Mouse (Mus musculus) MEL (cell line): ENCODE results near the gene Gabbr2.

Experiments
- BHLHE40 ChIP-seq: IDR thresholded peaks from 2 replicates; pipeline ENCODE4 v1.6.1; 2012; ENCODE audit warnings: low read depth, mild to moderate bottlenecking, inconsistent platforms, low read length, improper control_type of control experiment, borderline replicate concordance
- CHD2 ChIP-seq: IDR thresholded peaks from 2 replicates; pipeline ENCODE4 v1.6.1; 2011; ENCODE audit warnings: low read length, improper control_type of control experiment
- CTCF ChIP-seq, 3 experiments: IDR thresholded peaks in 2 of 3; conservative IDR thresholded peaks in 1 of 3; 2 replicates each; pipeline ENCODE4 v1.5.1; 2011 to 2012; ENCODE audit warnings: low read length in 3 of 3, low read depth in 2 of 3, mild to moderate bottlenecking in 2 of 3, improper control_type of control experiment in 1 of 3, inconsistent platforms in 1 of 3, mixed read lengths in 1 of 3, moderate library complexity in 1 of 3; ENCODE audit not compliant: control insufficient read depth in 1 of 3, insufficient read depth in 1 of 3, poor library complexity in 1 of 3, severe bottlenecking in 1 of 3
- ELF1 ChIP-seq: IDR thresholded peaks from 2 replicates; pipeline ENCODE4 v1.6.1; 2014; ENCODE audit warnings: low read depth, mild to moderate bottlenecking, inconsistent platforms, low read length, improper control_type of control experiment, moderate library complexity
- GATA1 ChIP-seq: IDR thresholded peaks from 2 replicates; pipeline ENCODE4 v1.6.1; 2011; ENCODE audit warnings: low read depth, low read length, improper control_type of control experiment
- HCFC1 ChIP-seq: IDR thresholded peaks from 2 replicates; pipeline ENCODE4 v1.6.1; 2012; ENCODE audit warnings: low read depth, mild to moderate bottlenecking, inconsistent platforms, low read length, improper control_type of control experiment, moderate library complexity
- NELFE ChIP-seq: IDR thresholded peaks from 2 replicates; pipeline ENCODE4 v1.6.1; 2011; ENCODE audit warnings: low read depth, low read length, improper control_type of control experiment
- POLR2A ChIP-seq, 2 experiments: IDR thresholded peaks; 2 replicates each; pipeline ENCODE4 v1.6.1; 2011 to 2012; ENCODE audit warnings: low read length in 2 of 2, mild to moderate bottlenecking in 2 of 2, control low read depth in 1 of 2, improper control_type of control experiment in 1 of 2, low read depth in 1 of 2, moderate library complexity in 1 of 2; ENCODE audit not compliant: control insufficient read depth in 1 of 2, insufficient read depth in 1 of 2, poor library complexity in 1 of 2
- RAD21 ChIP-seq: IDR thresholded peaks from 2 replicates; pipeline ENCODE4 v1.6.1; 2011; ENCODE audit warnings: mild to moderate bottlenecking, low read depth, low read length, improper control_type of control experiment
- USF2 ChIP-seq, 2 experiments: IDR thresholded peaks; 2 replicates each; pipeline ENCODE4 v1.6.1; 2011 to 2012; ENCODE audit warnings: improper control_type of control experiment in 2 of 2, low read length in 2 of 2, borderline replicate concordance in 1 of 2, inconsistent platforms in 1 of 2, low read depth in 1 of 2, mild to moderate bottlenecking in 1 of 2; ENCODE audit not compliant: insufficient read depth in 1 of 2
- ZC3H11A ChIP-seq: IDR thresholded peaks from 2 replicates; pipeline ENCODE4 v1.6.1; 2012; ENCODE audit warnings: low read depth, mild to moderate bottlenecking, inconsistent platforms, low read length, improper control_type of control experiment

GRCm38 (mm10) chr4:46898546-46898945 lies 93.1 kb downstream of the Gabbr2 start:
- TF ChIP-seq CTCF (IDR thresholded peaks at IDR 0.05 in 2 of 3, conservative IDR thresholded peaks at IDR 0.05 in 1 of 3; ENCODE audit: control insufficient read depth in 1 of 3, insufficient read depth in 1 of 3, low read depth in 2 of 3, low read length in 3 of 3, poor library complexity in 1 of 3, severe bottlenecking in 1 of 3): no peak
- TF ChIP-seq GATA1: no peak
- TF ChIP-seq NELFE: no peak
- no peak for TF ChIP-seq POLR2A (IDR thresholded peaks at IDR 0.05; ENCODE audit: control insufficient read depth in 1 of 2, insufficient read depth in 1 of 2, low read depth in 1 of 2, low read length in 2 of 2, poor library complexity in 1 of 2)
- TF ChIP-seq BHLHE40: no peak
- TF ChIP-seq ELF1: no peak
- TF ChIP-seq RAD21: no peak
- no peak for TF ChIP-seq CHD2
- TF ChIP-seq HCFC1: no peak
- no peak for TF ChIP-seq ZC3H11A
- TF ChIP-seq USF2 (IDR thresholded peaks at IDR 0.05; ENCODE audit: borderline replicate concordance in 1 of 2, insufficient read depth in 1 of 2, low read depth in 1 of 2, low read length in 2 of 2): no peak
